Mouse (Mus musculus) small intestine, adult 2 months (tissue): ENCODE results near the gene Cyp2f2.

Experiments used
- CTCF ChIP-seq: fragments of 200-500 bp; IDR thresholded peaks from 2 replicates; pipeline ENCODE4 v1.5.1; 2012; ENCODE audit warnings: low read depth, mild to moderate bottlenecking, control low read depth, inconsistent platforms, low read length, moderate library complexity, mixed read lengths; ENCODE audit not compliant: insufficient replicate concordance, insufficient read length; ENCODE audit errors: extremely low read depth
- POLR2A ChIP-seq: fragments of 200-500 bp; IDR thresholded peaks from 2 replicates; pipeline ENCODE4 v1.6.1; 2012; ENCODE audit warnings: low read depth, mild to moderate bottlenecking, control low read depth, inconsistent platforms, low read length, moderate library complexity

- TF ChIP-seq CTCF: no peak
- TF ChIP-seq POLR2A: no peak
Observed at GRCm38 (mm10) chr7:27111038-27111437, 8.7 kb upstream of the Cyp2f2 start.
